Mouse (Mus musculus) MEL (cell line): ENCODE measurements around the gene Rabgap1l. TPM values are rescaled to one million over a fixed set of nuclear protein-coding genes. Genes with fewer than 3 reads are reported as not detected.

Experiments used
- DNase-seq: peaks from one replicate; pipeline ENCODE4 v3.0.0; 2011; ENCODE audit warnings: low read depth, low spot score
- H3K27ac ChIP-seq: 2 replicates; pipeline ENCODE4 v1.5.1; 2012; ENCODE audit warnings: low read depth, mild to moderate bottlenecking, control low read depth, low read length, moderate library complexity; ENCODE audit not compliant: control insufficient read depth
- H3K27me3 ChIP-seq, 2 experiments: fragments of 150-350 bp in 1 of 2; sonication (generic) in 1 of 2; 2 replicates each; pipeline ENCODE4 v1.6.1; 2012; ENCODE audit warnings: low read length in 2 of 2, mild to moderate bottlenecking in 2 of 2, improper control_type of control experiment in 1 of 2, moderate library complexity in 1 of 2; ENCODE audit not compliant: insufficient read depth in 2 of 2, control insufficient read depth in 1 of 2
- H3K36me3 ChIP-seq, 2 experiments: 2 replicates each; pipeline ENCODE4 v1.6.1; 2012 to 2014; ENCODE audit warnings: low read length in 2 of 2, improper control_type of control experiment in 1 of 2, inconsistent platforms in 1 of 2, mild to moderate bottlenecking in 1 of 2; ENCODE audit not compliant: insufficient read depth in 2 of 2, control insufficient read depth in 1 of 2
- H3K4me1 ChIP-seq, 2 experiments: fragments of 150-350 bp in 1 of 2; sonication (generic) in 1 of 2; 2 replicates each; pipeline ENCODE4 v1.6.1; 2012; ENCODE audit warnings: low read length in 2 of 2, improper control_type of control experiment in 1 of 2, mild to moderate bottlenecking in 1 of 2; ENCODE audit not compliant: insufficient read depth in 2 of 2, control insufficient read depth in 1 of 2
- H3K4me3 ChIP-seq, 2 experiments: fragments of 150-350 bp in 1 of 2; sonication (generic) in 1 of 2; 2 replicates each; pipeline ENCODE4 v1.5.1; 2012; ENCODE audit warnings: low read depth in 2 of 2, low read length in 2 of 2, mild to moderate bottlenecking in 2 of 2, moderate library complexity in 2 of 2, control low read depth in 1 of 2, improper control_type of control experiment in 1 of 2; ENCODE audit not compliant: control insufficient read depth in 1 of 2, insufficient read depth in 1 of 2
- H3K79me2 ChIP-seq: 2 replicates; pipeline ENCODE4 v1.6.1; 2012; ENCODE audit warnings: mild to moderate bottlenecking, low read length, moderate library complexity; ENCODE audit not compliant: control insufficient read depth, poor library complexity, insufficient read depth
- H3K9ac ChIP-seq: 2 replicates; pipeline ENCODE4 v1.6.1; 2012; ENCODE audit warnings: low read depth, mild to moderate bottlenecking, control low read depth, low read length, moderate library complexity; ENCODE audit not compliant: control insufficient read depth, poor library complexity, severe bottlenecking
- H3K9me3 ChIP-seq: fragments of 150-350 bp; sonication (generic); replicated peaks from 2 replicates; pipeline ENCODE4 v1.6.1; 2012; ENCODE audit warnings: mild to moderate bottlenecking, low read length, improper control_type of control experiment, moderate library complexity; ENCODE audit not compliant: insufficient read depth
- BHLHE40 ChIP-seq: IDR thresholded peaks from 2 replicates; pipeline ENCODE4 v1.6.1; 2012; ENCODE audit warnings: low read depth, mild to moderate bottlenecking, inconsistent platforms, low read length, improper control_type of control experiment, borderline replicate concordance
- CHD1 ChIP-seq: IDR thresholded peaks from 2 replicates; pipeline ENCODE4 v1.6.1; 2012; ENCODE audit warnings: low read depth, mild to moderate bottlenecking, inconsistent platforms, low read length, improper control_type of control experiment
- CHD2 ChIP-seq: IDR thresholded peaks from 2 replicates; pipeline ENCODE4 v1.6.1; 2011; ENCODE audit warnings: low read length, improper control_type of control experiment
- CTCF ChIP-seq, 3 experiments: IDR thresholded peaks in 2 of 3; conservative IDR thresholded peaks in 1 of 3; 2 replicates each; pipeline ENCODE4 v1.5.1; 2011 to 2012; ENCODE audit warnings: low read length in 3 of 3, low read depth in 2 of 3, mild to moderate bottlenecking in 2 of 3, improper control_type of control experiment in 1 of 3, inconsistent platforms in 1 of 3, mixed read lengths in 1 of 3, moderate library complexity in 1 of 3; ENCODE audit not compliant: control insufficient read depth in 1 of 3, insufficient read depth in 1 of 3, poor library complexity in 1 of 3, severe bottlenecking in 1 of 3
- E2F4 ChIP-seq: IDR thresholded peaks from 2 replicates; pipeline ENCODE4 v1.6.1; 2011; ENCODE audit warnings: low read depth, low read length, improper control_type of control experiment, borderline replicate concordance
- ELF1 ChIP-seq: IDR thresholded peaks from 2 replicates; pipeline ENCODE4 v1.6.1; 2014; ENCODE audit warnings: low read depth, mild to moderate bottlenecking, inconsistent platforms, low read length, improper control_type of control experiment, moderate library complexity
- ETS1 ChIP-seq: IDR thresholded peaks from 2 replicates; pipeline ENCODE4 v1.6.1; 2012; ENCODE audit warnings: low read depth, mild to moderate bottlenecking, inconsistent platforms, low read length, improper control_type of control experiment, moderate library complexity
- HCFC1 ChIP-seq: IDR thresholded peaks from 2 replicates; pipeline ENCODE4 v1.6.1; 2012; ENCODE audit warnings: low read depth, mild to moderate bottlenecking, inconsistent platforms, low read length, improper control_type of control experiment, moderate library complexity
- JUND ChIP-seq: IDR thresholded peaks from 2 replicates; pipeline ENCODE4 v1.6.1; 2011; ENCODE audit warnings: low read depth, mild to moderate bottlenecking, improper control_type of control experiment, low read length
- MAFK ChIP-seq: IDR thresholded peaks from 2 replicates; pipeline ENCODE4 v1.6.1; 2011; ENCODE audit warnings: low read depth, mild to moderate bottlenecking, low read length, improper control_type of control experiment, borderline replicate concordance
- MAZ ChIP-seq: IDR thresholded peaks from 2 replicates; pipeline ENCODE4 v1.6.1; 2012; ENCODE audit warnings: low read depth, mild to moderate bottlenecking, inconsistent platforms, low read length, improper control_type of control experiment
- MEF2A ChIP-seq: IDR thresholded peaks from 2 replicates; pipeline ENCODE4 v1.6.1; 2014; ENCODE audit warnings: low read depth, mild to moderate bottlenecking, inconsistent platforms, low read length, improper control_type of control experiment; ENCODE audit not compliant: poor library complexity, insufficient replicate concordance, severe bottlenecking; ENCODE audit errors: extremely low read depth
- MXI1 ChIP-seq: IDR thresholded peaks from 2 replicates; pipeline ENCODE4 v1.6.1; 2011; ENCODE audit warnings: mild to moderate bottlenecking, low read depth, low read length, improper control_type of control experiment
- MYB ChIP-seq: IDR thresholded peaks from 2 replicates; pipeline ENCODE4 v1.6.1; 2011; ENCODE audit warnings: mild to moderate bottlenecking, low read depth, low read length, improper control_type of control experiment
- NELFE ChIP-seq: IDR thresholded peaks from 2 replicates; pipeline ENCODE4 v1.6.1; 2011; ENCODE audit warnings: low read depth, low read length, improper control_type of control experiment
- NRF1 ChIP-seq: IDR thresholded peaks from 2 replicates; pipeline ENCODE4 v1.6.1; 2014; ENCODE audit warnings: low read depth, mild to moderate bottlenecking, inconsistent platforms, low read length, improper control_type of control experiment, moderate library complexity; ENCODE audit not compliant: poor library complexity, insufficient read depth, severe bottlenecking
- POLR2AphosphoS5 ChIP-seq: IDR thresholded peaks from 2 replicates; pipeline ENCODE4 v1.6.1; 2012; ENCODE audit warnings: low read depth, borderline replicate concordance, mild to moderate bottlenecking, inconsistent platforms, low read length, moderate library complexity, mixed read lengths
- RAD21 ChIP-seq: IDR thresholded peaks from 2 replicates; pipeline ENCODE4 v1.6.1; 2011; ENCODE audit warnings: mild to moderate bottlenecking, low read depth, low read length, improper control_type of control experiment
- SIN3A ChIP-seq: IDR thresholded peaks from 2 replicates; pipeline ENCODE4 v1.6.1; 2012; ENCODE audit warnings: low read length, improper control_type of control experiment, inconsistent platforms
- TAL1 ChIP-seq: IDR thresholded peaks from 2 replicates; pipeline ENCODE4 v1.6.1; 2012; ENCODE audit warnings: mild to moderate bottlenecking, inconsistent platforms, low read length, moderate library complexity, mixed read lengths
- TBP ChIP-seq: IDR thresholded peaks from 2 replicates; pipeline ENCODE4 v1.8.0; 2011; ENCODE audit warnings: low read depth, low read length, improper control_type of control experiment
- USF1 ChIP-seq: IDR thresholded peaks from 2 replicates; pipeline ENCODE4 v1.6.1; 2014; ENCODE audit warnings: low read depth, mild to moderate bottlenecking, inconsistent platforms, low read length, improper control_type of control experiment, moderate library complexity
- USF2 ChIP-seq, 2 experiments: IDR thresholded peaks; 2 replicates each; pipeline ENCODE4 v1.6.1; 2011 to 2012; ENCODE audit warnings: improper control_type of control experiment in 2 of 2, low read length in 2 of 2, borderline replicate concordance in 1 of 2, inconsistent platforms in 1 of 2, low read depth in 1 of 2, mild to moderate bottlenecking in 1 of 2; ENCODE audit not compliant: insufficient read depth in 1 of 2
- ZKSCAN1 ChIP-seq: IDR thresholded peaks from 2 replicates; pipeline ENCODE4 v1.6.1; 2012; ENCODE audit warnings: low read depth, mild to moderate bottlenecking, inconsistent platforms, low read length, improper control_type of control experiment, moderate library complexity
- ZMIZ1 ChIP-seq: IDR thresholded peaks from 2 replicates; pipeline ENCODE4 v1.6.1; 2012; ENCODE audit warnings: low read depth, mild to moderate bottlenecking, inconsistent platforms, low read length, improper control_type of control experiment, moderate library complexity
- ZNF384 ChIP-seq: IDR thresholded peaks from 2 replicates; pipeline ENCODE4 v1.6.1; 2012; ENCODE audit warnings: low read depth, mild to moderate bottlenecking, inconsistent platforms, low read length, improper control_type of control experiment
- polyA plus RNA-seq, 2 experiments: library from polyadenylated mRNA; stranded (reverse) in 1 of 2; unstranded in 1 of 2; fragments of >175 nt in 1 of 2; fragments of >200 nt in 1 of 2; gene quantifications; 2 replicates each; pipeline versions ENCODE4 v1.2.1 to v1.2.4; 2012; ENCODE audit warnings: low replicate concordance in 2 of 2, low read depth in 1 of 2; ENCODE audit not compliant: insufficient read length in 2 of 2, insufficient read depth in 1 of 2, missing spikeins in 1 of 2
- total RNA-seq: library from RNA; depleted of rRNA; stranded (reverse); fragments of 300-350 nt; gene quantifications from 2 replicates; pipeline ENCODE4 v1.2.3, GENCODE M21; 2012

Gene Rabgap1l
- total and polyA plus RNA-seq, 3 experiments: 24.1 to 26.2 TPM; not detected in 1

DNA sequence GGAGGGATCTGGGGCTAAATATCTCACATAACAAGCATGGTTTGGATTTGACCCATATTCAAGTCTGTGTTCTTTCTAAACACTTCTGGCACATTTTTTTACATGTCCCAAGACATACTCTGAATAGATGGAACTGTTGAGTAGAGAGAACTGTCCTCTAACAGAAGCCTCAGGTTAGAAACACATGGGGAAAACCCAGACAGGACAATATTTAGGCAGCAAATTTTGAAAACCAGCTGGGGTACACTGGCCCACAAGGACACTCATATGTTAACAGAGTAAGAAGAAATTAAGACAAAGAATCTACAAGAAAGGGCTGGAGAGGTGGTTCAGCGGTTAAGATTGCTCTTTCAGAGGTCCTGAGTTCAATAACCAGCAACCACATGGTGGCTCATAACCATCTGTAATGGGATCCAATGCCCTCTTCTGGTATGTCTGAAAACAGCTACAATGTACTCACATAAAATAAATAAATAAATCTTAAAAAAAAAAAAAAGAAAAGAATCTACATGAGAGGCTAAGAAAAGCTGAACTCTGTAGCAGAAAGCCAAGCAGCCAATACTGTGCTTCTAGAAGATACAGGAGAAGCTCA, 554.1 kb downstream of the Rabgap1l start:
- TF ChIP-seq ELF1 (no peak), USF1 (no peak), JUND (no peak), CHD2 (no peak), SIN3A (no peak), MAZ (no peak), RAD21 (no peak), ZMIZ1 (no peak), ETS1 (no peak), USF2 (IDR thresholded peaks at IDR 0.05; ENCODE audit: borderline replicate concordance in 1 of 2, insufficient read depth in 1 of 2, low read depth in 1 of 2, low read length in 2 of 2) (no peak), CHD1 (no peak), HCFC1 (no peak)
- TF ChIP-seq, all 39 proteins: peak for 0
- H3K79me2 ChIP-seq: no peaks in the 10 kb centered on the region
- H3K9me3 ChIP-seq: no peaks in the 10 kb centered on the region
- H3K36me3 ChIP-seq: peaks cover 0 to 3% of the 10 kb centered on the region in 2 experiments; a peak in 3 of 4 replicates
- no peak overlapping the region for H3K27ac ChIP-seq
- no peaks in the 10 kb centered on the region; a peak in 1 of 4 replicates for H3K4me1 ChIP-seq
- H3K9ac ChIP-seq: no peak overlapping the region
- no peak for DNase-seq
- no peaks in the 10 kb centered on the region for H3K27me3 ChIP-seq
- H3K4me3 ChIP-seq: no peak overlapping the region

DNA sequence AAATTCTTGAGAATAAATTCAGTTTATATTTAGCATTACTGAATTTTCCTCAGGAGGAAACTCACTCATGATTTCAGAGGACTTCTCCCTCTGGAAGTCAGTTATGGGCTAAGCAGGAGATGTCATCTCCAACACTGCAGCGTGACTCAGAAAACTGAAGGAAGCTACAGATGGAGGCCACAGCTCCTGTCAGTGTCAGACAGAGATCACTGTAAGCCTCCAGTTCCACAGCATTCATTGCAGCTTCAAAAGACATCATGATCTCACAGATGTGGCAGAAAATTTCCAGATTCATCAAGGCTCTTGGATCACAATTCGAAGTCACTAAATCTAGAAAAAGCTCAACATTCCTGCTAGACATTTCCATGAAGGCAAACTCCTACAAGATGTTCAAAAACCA, 555.0 kb downstream of the Rabgap1l start:
- TF ChIP-seq CTCF (IDR thresholded peaks at IDR 0.05 in 2 of 3, conservative IDR thresholded peaks at IDR 0.05 in 1 of 3; ENCODE audit: control insufficient read depth in 1 of 3, insufficient read depth in 1 of 3, low read depth in 2 of 3, low read length in 3 of 3, poor library complexity in 1 of 3, severe bottlenecking in 1 of 3) (no peak), SIN3A (no peak), ZKSCAN1 (no peak), TAL1 (no peak), BHLHE40 (no peak), ELF1 (no peak), NELFE (no peak), POLR2AphosphoS5 (no peak), E2F4 (no peak), JUND (no peak), MEF2A (no peak), NRF1 (no peak), ZNF384 (no peak), HCFC1 (no peak), MAFK (no peak), USF1 (no peak), MYB (no peak), TBP (no peak), MXI1 (no peak)

More for the DNA sequence above, 555.0 kb downstream of the Rabgap1l start:
- no peak for DNase-seq
- Histone ChIP-seq H3K4me1 (no peaks in the 10 kb centered on the region; a peak in 1 of 4 replicates), H3K9me3 (no peaks in the 10 kb centered on the region), H3K36me3 (peaks cover 0 to 4% of the 10 kb centered on the region in 2 experiments; a peak in 3 of 4 replicates), H3K27me3 (no peaks in the 10 kb centered on the region), H3K79me2 (no peaks in the 10 kb centered on the region), H3K27ac (no peak overlapping the region), H3K4me3 (no peak overlapping the region), H3K9ac (no peak overlapping the region)
